Mouse (Mus musculus) erythroblast, adult 5-6 weeks (primary cell): Measurements from ENCODE around the gene Hsh2d. TPM values are rescaled to one million over a fixed set of nuclear protein-coding genes. Genes with fewer than 3 reads are reported as not detected.
A peak's percentile ranks its signal among the peaks of the same experiment; 100 is the strongest.

Experiments used
- ATAC-seq: replicated peaks from 2 replicates; pipeline ENCODE4 v1.8.0; 2016; ENCODE audit warnings: moderate number of reproducible peaks, mild to moderate bottlenecking, moderate TSS enrichment, inconsistent platforms; ENCODE audit not compliant: poor library complexity, low FRiP score, severe bottlenecking
- total RNA-seq, 2 experiments: library from RNA; stranded (forward) in 1 of 2; stranded (reverse) in 1 of 2; fragments of 150-400 nt in 1 of 2; fragments of 200-764, 138-1000 nt in 1 of 2; gene quantifications; 2 replicates each; pipeline versions ENCODE4 v1.2.3 to v1.2.4; 2015 to 2017; ENCODE audit warnings: low replicate concordance in 2 of 2

Hsh2d gene
- total RNA-seq (2015; ENCODE audit: low replicate concordance): 0.77 and 4.4 TPM in 2 replicates
- 1.7 and 2.8 TPM in 2 replicates for total RNA-seq (2017; ENCODE audit: low replicate concordance)

GRCm38 (mm10) chr8:72189417-72190214, at the start of gene Hsh2d:
TSS of gene Hsh2d (plus strand) at chr8:72189638.
- ATAC-seq: peak; percentile 91

GRCm38 (mm10) chr8:72143256-72143824, 46.1 kb upstream of the Hsh2d start:
- ATAC-seq: no peak

- no peak for ATAC-seq
Measured at GRCm38 (mm10) chr8:72144345-72144975, 45.0 kb upstream of the Hsh2d start.

- no peak for ATAC-seq
Measured at GRCm38 (mm10) chr8:72145511-72145910, 43.9 kb upstream of the Hsh2d start.

GRCm38 (mm10) chr8:72146056-72146455, 43.4 kb upstream of the Hsh2d start:
- no peak for ATAC-seq

- no peak for ATAC-seq
Measured at GRCm38 (mm10) chr8:72146556-72146955, 42.9 kb upstream of the Hsh2d start.

- ATAC-seq: no peak
Measured at GRCm38 (mm10) chr8:72147266-72147665, 42.2 kb upstream of the Hsh2d start.

GRCm38 (mm10) chr8:72149056-72149455, 40.4 kb upstream of the Hsh2d start:
- ATAC-seq: no peak

- no peak for ATAC-seq
Measured at GRCm38 (mm10) chr8:72151418-72152078, 37.9 kb upstream of the Hsh2d start.

GRCm38 (mm10) chr8:72153382-72153781, 36.1 kb upstream of the Hsh2d start:
- ATAC-seq: no peak

GRCm38 (mm10) chr8:72158096-72158495, 31.3 kb upstream of the Hsh2d start:
- no peak for ATAC-seq

- no peak for ATAC-seq
Measured at GRCm38 (mm10) chr8:72158726-72159125, 30.7 kb upstream of the Hsh2d start.

- ATAC-seq: no peak
Measured at GRCm38 (mm10) chr8:72160007-72160406, 29.4 kb upstream of the Hsh2d start.

- peak; percentile 90 for ATAC-seq
Measured at GRCm38 (mm10) chr8:72160707-72161697, 28.4 kb upstream of the Hsh2d start, which contains the start of gene Rab8a. TSS of gene Rab8a (plus strand) at chr8:72161200.

GRCm38 (mm10) chr8:72162821-72163220, 26.6 kb upstream of the Hsh2d start:
- no peak for ATAC-seq

GRCm38 (mm10) chr8:72169098-72169668, 20.3 kb upstream of the Hsh2d start:
- no peak for ATAC-seq

GRCm38 (mm10) chr8:72169681-72170249, 19.7 kb upstream of the Hsh2d start:
- no peak for ATAC-seq

- ATAC-seq: peak; percentile 72
Measured at GRCm38 (mm10) chr8:72177346-72177925, 12.0 kb upstream of the Hsh2d start.
